Mouse (Mus musculus): ENCODE measurements around the gene Anxa7.

- TF ChIP-seq POLR2A (IDR thresholded peaks at IDR 0.05; ENCODE audit: control insufficient read depth in 1 of 2, insufficient read depth in 1 of 2, low read depth in 1 of 2, low read length in 2 of 2, poor library complexity in 1 of 2) (no peak), ETS1 (IDR thresholded peaks at IDR 0.05; ENCODE audit: low read depth, low read length) (no peak), CTCF (IDR thresholded peaks at IDR 0.05 in 2 of 3, conservative IDR thresholded peaks at IDR 0.05 in 1 of 3; ENCODE audit: control insufficient read depth in 1 of 3, insufficient read depth in 1 of 3, low read depth in 2 of 3, low read length in 3 of 3, poor library complexity in 1 of 3, severe bottlenecking in 1 of 3) (no peak), NELFE (IDR thresholded peaks at IDR 0.05; ENCODE audit: low read depth, low read length) (no peak), EP300 (IDR thresholded peaks at IDR 0.05; ENCODE audit: low read depth in 1 of 2, low read length in 2 of 2) (no peak), USF1 (IDR thresholded peaks at IDR 0.05; ENCODE audit: low read depth, low read length) (no peak), MAX (IDR thresholded peaks at IDR 0.05; ENCODE audit: low read length) (no peak), SMC3 (IDR thresholded peaks at IDR 0.05; ENCODE audit: low read depth, low read length) (no peak)
Observed at GRCm38 (mm10) chr14:20520179-20520578, 40.2 kb upstream of the Anxa7 start.
